Mouse (Mus musculus) right cerebral cortex, postnatal 4 days (tissue): ENCODE measurements around the gene Sppl2b.
"Not testable (repeated sequence)": the region's sequence is repeated elsewhere in the genome, so short reads cannot be mapped to it uniquely, and the experiment has no call there.

Experiments
- DNase-seq: peaks from one replicate; pipeline ENCODE4 v3.0.0-alpha.2; 2022

The Sppl2b gene

DNA sequence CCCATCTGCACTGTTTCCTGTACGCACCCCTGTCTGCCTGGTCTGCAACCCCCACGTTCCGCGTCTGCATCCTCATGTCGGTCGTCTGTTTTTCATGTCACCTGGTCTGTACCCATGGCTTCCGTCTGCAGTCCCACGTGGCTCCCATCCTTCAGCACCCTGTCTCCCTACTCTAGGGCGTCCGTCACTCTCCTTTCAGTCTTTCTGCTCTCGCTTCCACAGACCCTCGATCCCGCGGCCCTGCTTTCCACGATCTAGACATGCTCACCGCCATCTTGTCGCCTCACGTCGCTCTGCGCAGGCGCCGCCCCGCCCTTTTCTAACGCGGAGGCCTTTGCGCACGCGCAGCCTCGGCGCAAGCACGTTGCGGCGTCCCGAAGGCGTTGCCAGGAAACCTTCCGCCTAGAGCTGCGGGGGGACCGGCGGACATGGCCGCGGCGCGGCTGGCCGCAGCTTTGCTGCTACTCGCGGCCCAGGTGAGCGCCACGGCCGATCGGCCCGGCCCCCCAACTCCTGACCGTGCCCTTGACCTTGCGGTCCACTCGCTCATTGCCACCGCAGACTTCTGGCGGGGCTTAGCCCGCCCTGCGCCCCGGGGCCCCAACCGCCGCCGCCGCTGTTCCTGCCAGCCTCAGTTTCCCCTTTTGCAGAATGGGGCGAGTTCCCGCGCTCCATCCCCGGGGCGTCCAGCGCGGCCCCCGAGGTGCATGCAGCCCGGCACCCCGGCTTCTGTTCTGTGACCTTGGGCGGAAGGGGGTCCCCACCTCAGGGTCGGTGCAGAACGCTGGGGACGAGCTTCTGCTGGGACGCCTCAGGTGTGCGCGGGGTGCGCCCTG, at the start of gene Sppl2b, which contains the start of gene Lsm7:
Sppl2b (plus strand) TSS at position 363 of the 836 bp plus-strand sequence.
Lsm7 (minus strand) TSS at position 297 of the 836 bp plus-strand sequence.
- peak; percentile 98 for DNase-seq

DNA sequence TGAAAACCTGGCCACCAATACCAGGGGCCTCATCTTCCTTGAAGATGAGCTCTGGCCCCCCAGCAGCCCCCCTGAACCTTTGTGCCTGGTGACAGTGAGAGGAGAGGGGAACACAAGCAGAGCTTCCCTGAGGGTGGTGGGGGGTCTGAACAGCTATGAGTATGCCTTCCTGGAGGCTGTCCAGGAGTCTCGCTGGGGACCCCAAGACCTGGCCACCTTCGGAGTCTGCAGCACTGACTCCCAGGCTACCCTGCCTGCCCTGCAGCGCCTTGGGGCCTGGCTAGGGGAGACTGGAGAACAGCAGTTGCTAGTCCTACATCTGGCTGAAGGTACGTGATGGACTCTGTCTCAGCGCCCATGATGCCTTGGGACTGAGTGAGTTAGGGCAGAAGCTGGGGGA, 49.8 kb upstream of the Sppl2b start:
- no peak for DNase-seq

DNA sequence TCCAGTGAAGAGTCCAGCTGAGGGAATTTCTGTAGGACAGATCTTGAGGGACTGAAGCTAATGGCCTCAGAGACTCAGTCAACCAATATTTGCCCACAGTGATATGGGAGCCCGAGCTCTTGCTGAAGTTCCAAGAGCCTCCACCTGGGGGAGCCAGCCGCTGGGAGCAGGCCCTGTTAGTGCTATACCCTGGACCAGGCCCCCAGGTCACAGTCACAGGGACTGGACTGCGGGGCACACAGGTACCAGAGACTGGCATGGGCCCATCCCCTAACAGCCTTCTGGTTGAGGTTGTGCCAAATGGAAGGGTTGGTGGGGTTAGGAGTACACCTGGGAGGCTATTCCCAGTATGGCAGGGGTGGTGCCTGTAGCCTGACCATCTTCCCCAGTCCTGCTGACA, 49.1 kb upstream of the Sppl2b start:
- peak; percentile 83 for DNase-seq

DNA sequence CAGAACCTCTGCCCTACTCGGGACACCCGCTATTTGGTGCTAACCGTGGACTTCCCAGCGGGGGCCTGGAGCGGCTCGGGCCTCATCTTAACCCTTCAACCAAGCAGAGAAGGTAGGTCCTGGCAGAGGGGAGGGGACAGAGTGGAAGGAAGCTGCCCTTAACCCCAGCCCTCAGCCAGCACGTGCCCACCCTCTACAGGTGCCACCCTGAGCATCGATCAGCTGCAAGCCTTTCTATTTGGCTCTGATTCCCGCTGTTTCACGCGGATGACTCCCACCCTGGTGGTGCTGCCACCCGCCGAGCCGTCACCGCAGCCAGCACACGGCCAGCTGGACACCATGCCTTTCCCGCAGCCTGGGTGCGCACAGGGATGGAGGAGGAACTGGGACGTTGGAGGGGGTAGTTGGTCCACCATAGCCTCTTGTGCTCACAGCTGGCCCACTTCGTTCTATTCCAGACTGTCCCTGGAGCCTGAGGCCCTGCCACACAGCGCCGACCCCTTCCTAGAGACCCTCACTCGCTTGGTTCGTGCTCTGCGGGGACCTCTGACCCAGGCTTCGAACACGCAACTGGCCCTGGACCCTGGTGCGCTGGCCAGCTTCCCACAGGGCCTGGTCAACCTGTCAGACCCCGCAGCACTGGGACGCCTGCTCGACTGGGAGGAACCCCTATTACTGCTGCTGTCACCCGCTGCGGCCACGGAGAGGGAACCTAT, 48.6 kb upstream of the Sppl2b start:
- no peak for DNase-seq

DNA sequence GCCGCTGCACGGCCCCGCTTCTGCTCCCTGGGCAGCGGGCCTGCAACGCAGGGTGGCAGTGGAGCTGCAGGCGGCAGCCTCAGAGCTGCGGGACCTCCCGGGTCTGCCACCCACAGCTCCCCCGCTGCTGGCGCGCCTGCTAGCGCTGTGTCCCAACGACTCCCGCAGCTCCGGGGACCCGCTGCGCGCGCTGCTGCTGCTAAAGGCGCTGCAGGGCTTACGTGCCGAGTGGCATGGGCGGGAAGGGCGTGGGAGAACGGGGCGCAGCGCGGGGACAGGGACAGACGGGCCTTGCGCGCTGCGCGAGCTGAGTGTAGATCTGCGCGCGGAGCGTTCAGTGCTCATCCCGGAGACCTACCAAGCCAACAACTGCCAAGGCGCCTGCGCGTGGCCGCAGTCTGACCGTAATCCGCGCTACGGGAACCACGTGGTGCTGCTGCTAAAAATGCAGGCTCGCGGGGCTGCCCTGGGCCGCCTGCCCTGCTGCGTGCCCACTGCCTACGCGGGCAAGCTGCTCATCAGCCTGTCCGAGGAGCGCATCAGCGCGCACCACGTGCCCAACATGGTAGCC, 47.9 kb upstream of the Sppl2b start:
- DNase-seq, result peak; percentile 77

DNA sequence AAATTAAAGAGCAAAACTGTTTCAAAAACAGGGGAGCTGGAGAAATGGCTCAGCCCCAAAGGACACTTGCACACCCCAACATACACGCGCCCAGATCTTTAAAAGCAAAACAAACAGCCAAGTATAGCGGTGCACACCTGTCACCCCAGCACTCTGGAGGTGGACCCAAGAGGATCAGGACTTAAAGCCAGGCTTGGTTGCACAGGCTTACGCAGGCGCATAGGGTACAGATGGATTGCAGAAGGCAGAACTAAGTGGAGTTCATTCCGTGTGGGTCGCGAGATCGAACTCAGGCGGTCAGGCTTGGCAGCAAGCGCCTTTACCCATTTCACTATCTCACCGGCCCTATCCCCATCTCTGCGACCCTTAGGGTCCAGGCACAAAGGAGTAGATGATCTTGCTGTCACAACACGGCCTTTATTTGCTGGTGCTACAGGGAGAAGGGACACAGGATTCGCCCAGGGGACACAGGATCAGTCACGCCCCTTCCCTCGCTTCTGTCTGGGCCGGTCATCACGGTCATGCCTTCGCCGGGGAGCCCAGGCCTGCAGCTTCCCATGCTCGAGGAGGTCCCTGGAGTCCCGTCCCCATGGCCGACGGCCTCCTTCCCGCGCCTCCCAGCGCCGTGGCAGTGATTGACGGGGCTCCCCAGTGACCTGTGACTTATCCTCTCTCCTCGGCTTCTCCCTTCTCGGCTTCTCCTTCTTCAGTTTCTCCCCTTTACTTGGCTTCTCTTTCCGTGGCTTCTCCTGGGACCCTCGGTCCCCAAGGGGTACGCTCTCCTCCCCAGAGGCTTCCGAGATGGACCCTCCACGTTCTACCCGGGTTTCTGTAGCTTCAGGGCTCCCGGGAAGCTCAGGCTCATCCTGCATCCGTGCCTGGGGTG, 46.7 kb upstream of the Sppl2b start:
- no peak for DNase-seq

DNA sequence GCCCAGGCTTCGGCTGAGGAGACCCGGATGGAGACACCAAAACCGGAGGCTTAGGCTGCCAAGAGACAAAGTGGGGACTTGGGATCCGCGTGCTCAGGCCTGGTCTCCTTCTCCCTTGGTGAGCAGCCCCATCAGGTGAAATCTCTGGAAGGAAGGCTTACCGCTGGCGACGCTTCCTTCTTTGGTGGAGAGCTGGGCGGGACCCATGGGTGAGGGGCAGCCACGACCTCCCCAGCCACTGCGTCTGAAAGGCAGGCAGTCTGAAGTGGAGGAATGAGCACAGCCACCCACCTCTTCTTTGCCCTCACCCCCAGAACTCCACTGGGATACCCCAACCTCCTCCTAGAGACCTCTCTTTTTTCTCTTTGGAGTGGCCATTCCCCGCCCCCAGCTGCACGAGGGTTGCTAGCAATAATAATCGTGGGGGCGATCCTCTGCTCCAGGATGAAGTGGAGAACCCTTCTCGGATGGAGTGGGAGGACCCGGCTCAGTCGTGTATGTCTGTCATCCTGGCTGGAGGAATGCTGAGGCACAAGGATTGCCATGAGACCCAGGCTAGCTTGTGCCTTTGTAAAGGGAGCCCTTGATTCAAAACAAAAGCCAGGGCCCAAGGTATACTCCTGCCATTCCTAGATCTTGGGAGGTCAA, 46.0 kb upstream of the Sppl2b start:
- no peak for DNase-seq

DNA sequence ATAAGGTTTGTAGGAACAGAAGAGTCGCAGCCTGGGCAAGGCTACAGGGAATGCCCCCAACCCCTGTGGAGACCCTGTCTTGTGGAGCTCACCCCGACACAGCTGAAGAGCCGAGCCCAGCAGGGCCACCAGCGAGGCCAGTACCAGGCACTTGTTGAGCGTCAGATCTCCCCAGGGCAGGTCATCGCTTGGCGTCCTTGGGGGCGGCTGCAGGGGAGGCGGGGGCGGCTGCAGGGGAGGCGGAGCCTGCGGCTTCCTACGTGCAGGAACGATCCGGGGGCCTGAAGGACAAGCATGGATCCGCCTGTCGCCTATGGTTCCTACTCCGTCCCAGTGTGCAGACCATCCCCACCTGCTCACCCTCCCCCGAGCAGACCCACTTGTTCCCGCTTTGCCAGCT, 45.0 kb upstream of the Sppl2b start:
- DNase-seq, result no peak

DNA sequence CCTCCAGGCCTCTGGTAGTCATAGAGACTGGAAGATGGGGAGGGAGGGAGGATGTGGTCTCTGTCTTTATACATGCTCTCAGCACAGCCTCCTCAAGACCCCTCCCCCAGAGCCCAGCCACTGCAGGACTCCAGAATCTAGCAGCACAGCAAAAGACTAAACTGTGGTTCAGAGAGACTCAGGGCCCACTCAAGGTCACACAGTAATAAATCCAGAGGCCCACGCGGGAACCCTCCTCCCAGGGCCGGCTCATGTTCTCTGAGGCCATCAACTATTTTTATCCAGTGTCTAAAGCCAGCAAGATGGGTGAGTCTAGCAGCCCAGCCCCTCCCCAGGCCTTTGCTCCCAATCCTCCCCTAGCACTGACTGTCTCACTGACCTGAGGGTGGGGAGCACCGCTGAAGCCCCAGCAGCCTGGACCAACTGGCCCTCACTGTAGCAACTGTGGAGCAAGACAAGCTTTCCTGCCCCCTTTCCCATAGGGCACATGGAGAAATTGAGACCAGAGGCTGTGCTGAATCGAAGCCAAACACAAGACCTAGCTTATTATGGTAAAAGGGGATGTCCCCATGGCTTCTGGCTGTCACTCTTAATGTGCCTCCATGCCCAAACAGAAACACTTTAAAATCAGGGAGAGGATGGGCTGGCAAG, 42.6 kb upstream of the Sppl2b start:
- DNase-seq, result no peak

DNA sequence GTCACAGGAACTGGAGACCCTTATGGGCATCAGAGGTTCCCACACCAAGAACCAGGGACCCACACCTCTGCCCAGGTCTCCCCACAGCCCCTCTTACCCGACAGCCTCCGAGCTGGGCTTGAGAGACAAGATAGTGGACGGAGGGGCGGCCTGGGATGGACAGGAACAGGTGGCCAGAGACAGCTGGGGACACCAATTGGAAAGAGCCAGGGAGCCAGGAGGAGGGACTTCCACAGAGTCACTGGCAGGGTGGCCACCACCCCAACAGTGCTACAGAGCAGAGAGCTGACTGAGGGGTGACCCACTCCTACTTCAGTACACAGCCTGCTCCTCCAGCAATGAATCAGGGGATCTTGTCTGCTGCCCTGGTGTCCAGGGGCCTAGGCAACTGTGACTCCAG, 41.7 kb upstream of the Sppl2b start, which contains the start of gene Jsrp1:
Jsrp1 (minus strand) TSS at position 133 of the 400 bp plus-strand sequence.
- DNase-seq, result no peak

DNA sequence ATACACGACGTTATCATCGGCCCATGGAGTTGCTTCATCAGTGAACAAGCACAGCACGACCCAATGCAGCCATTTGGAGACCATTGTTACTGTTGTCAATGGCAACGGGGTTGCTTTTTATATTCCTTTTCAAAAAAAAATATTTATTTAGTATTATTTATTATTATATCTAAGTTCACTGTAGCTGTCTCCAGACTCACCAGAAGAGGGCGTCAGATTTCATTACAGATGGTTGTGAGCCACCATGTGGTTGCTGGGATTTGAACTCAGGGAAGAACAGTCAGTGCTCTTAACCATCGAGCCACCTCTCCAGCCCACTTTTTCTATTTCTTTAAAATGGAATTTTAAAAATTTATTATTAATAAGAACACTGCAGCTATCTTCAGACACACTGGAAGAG, 40.3 kb upstream of the Sppl2b start:
- no peak for DNase-seq

DNA sequence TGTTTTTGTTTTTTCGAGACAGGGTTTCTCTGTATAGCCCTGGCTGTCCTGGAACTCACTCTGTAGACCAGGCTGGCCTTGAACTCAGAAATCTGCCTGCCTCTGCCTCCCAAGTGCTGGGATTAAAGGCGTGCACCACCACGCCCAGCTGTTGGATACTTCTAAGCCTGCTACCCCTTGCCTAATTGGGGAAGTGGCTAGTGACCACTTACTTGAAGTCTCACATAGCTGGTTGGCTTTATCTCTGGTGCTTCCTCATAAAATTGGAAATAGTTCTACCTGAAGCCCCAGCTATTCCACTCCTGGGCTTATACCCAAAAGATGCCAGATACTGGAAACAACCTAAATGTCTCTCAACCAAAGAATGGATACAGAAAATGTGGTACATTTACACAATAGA, 38.8 kb upstream of the Sppl2b start:
- not testable (repeated sequence) for DNase-seq

DNA sequence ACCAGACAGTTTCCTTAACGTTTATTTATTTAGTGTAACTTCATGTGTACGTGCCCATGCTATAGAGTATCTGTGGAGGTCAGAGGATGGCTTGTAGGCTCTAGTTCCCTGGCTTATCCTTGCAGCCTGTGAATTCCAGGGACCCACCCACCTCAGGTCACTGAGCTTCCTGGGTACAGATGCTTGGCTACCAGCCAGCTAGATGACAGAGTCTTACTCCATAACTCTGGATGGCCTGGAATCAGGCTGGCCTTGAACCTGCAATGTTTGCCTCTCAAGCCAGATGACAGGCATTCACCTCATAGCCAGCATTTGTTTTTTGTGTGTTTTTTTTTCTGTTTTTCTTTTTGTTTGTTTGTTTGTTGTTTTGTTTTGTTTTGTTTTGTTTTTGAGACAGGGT, 37.9 kb upstream of the Sppl2b start:
- no peak for DNase-seq

DNA sequence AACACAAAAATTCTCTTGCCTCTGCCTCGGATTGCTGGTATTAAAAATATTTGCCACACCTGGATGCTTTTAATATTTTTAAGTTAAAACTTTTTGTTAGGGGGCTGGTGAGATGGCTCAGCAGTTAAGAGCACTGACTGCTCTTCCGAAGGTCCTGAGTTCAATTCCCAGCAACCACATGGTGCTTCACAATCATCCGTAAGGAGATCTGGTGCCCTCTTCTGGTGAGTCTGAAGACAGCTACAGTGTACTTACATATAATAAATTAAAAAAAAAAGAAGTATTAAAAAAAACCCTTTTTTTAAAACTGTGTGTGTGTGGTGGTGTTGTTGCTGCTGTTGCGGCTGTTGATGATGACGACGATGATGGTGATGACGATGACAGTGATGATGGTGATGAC, 37.1 kb upstream of the Sppl2b start:
- not testable (repeated sequence) for DNase-seq

DNA sequence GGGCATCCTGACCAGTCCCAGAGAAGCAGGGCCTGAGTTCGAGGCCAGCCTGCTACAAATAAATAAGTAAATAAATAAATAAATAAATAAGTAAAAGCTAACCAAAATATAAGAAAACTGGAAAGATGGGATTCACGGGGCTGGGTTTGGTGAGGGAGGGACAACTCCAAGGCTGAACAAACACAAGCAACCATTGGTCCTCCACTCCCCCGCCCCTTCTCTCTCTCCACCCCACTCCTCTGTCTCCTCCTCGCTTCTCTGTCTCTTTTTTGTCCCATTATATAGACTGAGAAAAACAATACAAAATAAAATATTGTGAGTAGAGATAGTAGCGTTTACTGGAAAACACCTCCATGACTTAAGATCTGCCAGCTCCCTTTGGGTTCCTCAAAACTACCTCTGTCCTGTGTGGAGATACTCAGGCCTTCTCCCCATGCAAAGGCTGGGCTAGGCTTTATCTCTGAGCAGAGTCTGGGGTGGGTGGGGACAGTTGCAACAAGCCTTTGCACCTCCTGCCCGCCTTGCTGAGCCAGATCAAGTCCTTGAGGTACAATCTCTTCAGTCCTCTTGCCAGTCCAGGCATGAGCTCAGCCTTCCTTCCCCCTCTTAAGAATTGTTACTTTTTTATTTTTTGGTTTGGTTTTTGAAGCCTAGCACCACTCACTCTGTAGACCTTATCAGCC, 36.3 kb upstream of the Sppl2b start:
- no peak for DNase-seq

DNA sequence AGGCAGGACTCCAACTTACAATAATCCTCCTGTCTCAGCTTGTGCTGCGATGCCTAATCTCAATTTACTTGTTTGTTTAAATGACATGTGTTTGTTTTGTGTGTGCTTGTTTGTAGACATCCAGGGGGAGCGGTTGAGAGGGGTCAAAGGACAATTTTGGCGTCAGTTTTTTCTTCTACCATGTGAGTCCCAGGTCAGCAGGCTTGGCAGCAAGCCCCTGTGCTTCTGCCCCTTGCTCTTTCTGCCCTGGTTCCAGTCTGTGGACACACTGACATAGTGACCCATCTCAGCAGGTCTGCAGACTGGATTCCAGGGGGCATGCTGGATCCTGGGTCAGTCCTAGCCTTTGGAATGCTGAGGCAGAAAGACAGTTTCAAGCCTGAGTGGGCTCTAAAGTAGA, 35.7 kb upstream of the Sppl2b start:
- DNase-seq, result no peak

DNA sequence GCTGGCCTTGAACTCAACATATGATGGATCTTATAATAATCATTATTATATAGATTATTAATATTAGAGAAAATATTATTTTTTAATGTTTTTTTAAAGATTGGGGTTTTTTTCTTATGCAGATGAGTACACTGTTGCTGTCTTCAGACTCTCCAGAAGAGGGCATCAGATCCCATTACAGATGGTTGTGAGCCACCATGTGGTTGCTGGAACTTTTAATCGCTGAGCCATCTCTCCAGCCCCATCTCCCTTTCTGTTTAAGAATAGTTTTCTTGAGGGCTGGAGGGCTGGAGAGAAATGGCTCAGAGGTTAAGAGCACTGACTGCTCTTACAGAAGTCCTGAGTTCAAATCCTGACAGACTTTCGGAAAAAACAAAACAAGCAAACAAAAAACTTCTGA, 33.1 kb upstream of the Sppl2b start:
- DNase-seq, result no peak

DNA sequence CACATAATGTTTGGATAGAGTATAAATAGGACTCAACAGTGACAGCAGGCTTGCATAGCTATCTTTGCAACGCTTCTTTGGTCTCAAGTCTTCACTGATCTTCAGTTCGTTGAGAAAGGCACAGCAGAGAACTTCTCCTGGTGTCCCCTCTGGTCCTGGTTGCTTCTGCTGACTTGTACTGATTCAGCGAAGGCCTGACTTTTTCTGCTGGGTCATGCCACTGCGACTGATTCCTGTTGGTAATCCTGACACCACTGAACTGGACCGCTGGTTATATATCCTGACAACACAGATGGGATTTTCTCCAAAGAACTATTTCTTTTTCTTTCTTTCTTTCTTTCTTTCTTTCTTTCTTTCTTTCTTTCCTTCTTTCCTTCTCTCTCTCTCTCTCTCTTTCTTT, 32.5 kb upstream of the Sppl2b start:
- DNase-seq, result no peak

DNA sequence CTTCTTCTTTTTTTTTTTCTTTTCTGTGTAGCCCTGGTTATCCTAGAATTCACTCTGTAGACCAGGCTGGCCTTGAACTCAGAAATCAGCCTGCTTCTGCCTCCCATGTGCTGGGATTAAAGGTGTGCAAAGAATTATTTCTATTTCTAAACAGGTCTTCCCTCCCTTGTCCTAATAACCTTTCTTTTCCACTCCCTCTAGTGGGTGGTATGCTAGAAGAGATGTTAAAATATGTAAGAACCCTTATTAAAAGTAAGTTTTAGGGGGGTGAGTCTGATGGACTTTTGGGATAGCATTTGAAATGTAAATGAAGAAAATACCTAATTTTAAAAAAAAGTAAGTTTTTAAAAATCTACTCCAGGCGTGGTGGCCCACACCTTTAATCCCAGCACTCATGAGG, 31.8 kb upstream of the Sppl2b start:
- no peak for DNase-seq

DNA sequence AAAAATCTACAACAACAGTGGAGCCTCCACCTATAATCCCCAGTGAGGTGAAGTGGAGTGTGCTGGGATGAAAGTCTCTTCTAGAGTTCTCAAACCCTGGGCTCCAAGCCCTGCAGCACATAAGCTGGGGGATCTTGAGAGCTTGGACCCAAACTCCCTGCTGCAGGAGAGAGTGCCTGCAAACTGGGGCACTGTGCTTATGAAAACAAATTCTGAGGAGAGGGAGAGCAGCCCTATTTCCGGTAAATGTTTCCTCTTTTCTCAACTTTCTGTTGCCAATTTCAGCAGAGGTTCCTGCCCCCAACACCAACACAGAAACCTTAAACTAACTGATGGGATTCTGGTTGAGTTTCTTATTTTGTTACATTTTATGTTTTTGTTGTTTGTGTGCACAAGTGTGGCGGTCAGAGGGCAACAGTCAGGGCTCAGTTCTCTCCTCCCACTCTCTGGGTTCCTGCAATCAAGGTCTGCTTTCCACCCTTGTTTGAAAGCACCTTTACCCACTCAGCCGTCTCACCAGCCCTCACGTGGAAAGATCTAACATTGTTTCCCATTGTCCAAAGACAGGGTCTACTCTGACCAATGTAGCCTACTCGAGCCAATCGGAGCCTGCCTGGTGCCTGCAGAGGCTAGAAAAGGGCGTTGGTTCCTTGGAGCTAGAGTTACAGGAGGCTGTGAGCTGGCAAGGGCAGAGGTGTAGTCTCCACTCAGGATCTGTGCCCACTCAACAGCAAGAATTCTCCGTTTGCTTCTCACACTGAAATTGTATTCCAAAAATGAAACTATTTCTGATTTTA, 31.0 kb upstream of the Sppl2b start:
- DNase-seq, result no peak
